Mouse (Mus musculus) heart, embryonic 16.5 days (tissue): ENCODE data around the gene Prkg2. TPM values are rescaled to one million over a fixed set of nuclear protein-coding genes. Genes with fewer than 3 reads are reported as not detected.

ENCODE experiments used
- ATAC-seq: fragments of 200-750 bp; cut with Nextera tagmentation; replicated peaks from 2 replicates; pipeline ENCODE4 v1.8.0; 2017; ENCODE audit warnings: moderate number of reproducible peaks; ENCODE audit not compliant: insufficient read depth, low FRiP score; ENCODE audit errors: extremely low read depth
- H3K27ac ChIP-seq: fragments of 300-500 bp; sonication (generic); 2 replicates; pipeline ENCODE4 v1.5.1; 2014; ENCODE audit warnings: mild to moderate bottlenecking, low read length, control low read depth, moderate library complexity
- H3K27me3 ChIP-seq: fragments of 300-500 bp; sonication (generic); 2 replicates; pipeline ENCODE4 v1.6.1; 2014; ENCODE audit warnings: low read length, mixed read lengths; ENCODE audit not compliant: control insufficient read depth, insufficient read depth
- H3K36me3 ChIP-seq: fragments of 300-500 bp; sonication (generic); 2 replicates; pipeline ENCODE4 v1.6.1; 2014; ENCODE audit not compliant: control insufficient read depth, insufficient read depth
- H3K4me1 ChIP-seq: fragments of 300-500 bp; sonication (generic); 2 replicates; pipeline ENCODE4 v1.6.1; 2014; ENCODE audit warnings: low read length, mixed read lengths; ENCODE audit not compliant: control insufficient read depth, insufficient read depth
- H3K4me2 ChIP-seq: fragments of 300-500 bp; sonication (generic); 2 replicates; pipeline ENCODE4 v1.6.1; 2014; ENCODE audit warnings: low read depth, mild to moderate bottlenecking, control low read depth, low read length
- H3K4me3 ChIP-seq: fragments of 300-500 bp; sonication (generic); 2 replicates; pipeline ENCODE4 v1.5.1; 2014; ENCODE audit warnings: mild to moderate bottlenecking, control low read depth, low read length
- H3K9ac ChIP-seq: fragments of 300-500 bp; sonication (generic); 2 replicates; pipeline ENCODE4 v1.6.1; 2014; ENCODE audit warnings: low read length, control low read depth
- H3K9me3 ChIP-seq: fragments of 300-500 bp; sonication (generic); replicated peaks from 2 replicates; pipeline ENCODE4 v1.6.1; 2016; ENCODE audit warnings: low read length; ENCODE audit not compliant: control insufficient read depth
- WGBS: fragments of 180-500 bp; shearing (Covaris S2); extraction: QIAGEN DNeasy Blood & Tissue Kit; methylation state at CpG from one replicate; pipeline ENCODE4 v1.1.7; 2014; 5-methylcytosine and 5-hydroxymethylcytosine counted together
- polyA plus RNA-seq: library from polyadenylated mRNA; unstranded; fragments of >200 nt; fragmentation: Nextera tagmentation; extraction: Ambion mirVana; gene quantifications from 2 replicates; pipeline ENCODE4 v1.2.1, GENCODE M21; 2015

The Prkg2 gene
- polyA plus RNA-seq, 1 experiment from 2014 or later: 0.26 TPM

DNA sequence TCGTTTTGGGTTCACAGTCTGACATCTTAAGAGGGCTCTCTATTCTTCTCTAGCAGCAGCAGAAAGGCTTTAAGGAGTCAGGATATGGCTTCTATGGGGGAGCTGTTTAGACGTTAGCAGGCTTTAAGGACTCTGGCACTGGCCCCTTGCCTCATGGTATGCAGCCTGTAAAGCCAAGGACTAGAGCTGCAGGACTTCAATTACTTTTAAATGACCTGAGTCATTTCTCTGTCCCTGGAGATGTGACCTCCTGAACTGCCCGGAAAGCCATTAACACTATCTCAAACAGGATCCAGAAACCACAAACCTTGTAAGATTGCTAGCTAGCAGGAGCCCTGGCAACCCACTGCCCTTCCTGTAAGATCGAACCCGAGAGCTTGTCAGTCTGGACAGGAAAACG lies 96.4 kb downstream of the Prkg2 start:
- no peak overlapping the region for H3K27ac ChIP-seq
- no peak overlapping the region for H3K4me2 ChIP-seq
- no peak overlapping the region for H3K9ac ChIP-seq
- H3K27me3 ChIP-seq: no peaks in the 10 kb centered on the region
- no peaks in the 10 kb centered on the region for H3K4me1 ChIP-seq
- H3K4me3 ChIP-seq: no peak overlapping the region
- WGBS: 21% methylated on average over 6 of the region's 6 CpGs
- no peaks in the 10 kb centered on the region for H3K36me3 ChIP-seq
- ATAC-seq: no peak
- H3K9me3 ChIP-seq: no peaks in the 10 kb centered on the region

DNA sequence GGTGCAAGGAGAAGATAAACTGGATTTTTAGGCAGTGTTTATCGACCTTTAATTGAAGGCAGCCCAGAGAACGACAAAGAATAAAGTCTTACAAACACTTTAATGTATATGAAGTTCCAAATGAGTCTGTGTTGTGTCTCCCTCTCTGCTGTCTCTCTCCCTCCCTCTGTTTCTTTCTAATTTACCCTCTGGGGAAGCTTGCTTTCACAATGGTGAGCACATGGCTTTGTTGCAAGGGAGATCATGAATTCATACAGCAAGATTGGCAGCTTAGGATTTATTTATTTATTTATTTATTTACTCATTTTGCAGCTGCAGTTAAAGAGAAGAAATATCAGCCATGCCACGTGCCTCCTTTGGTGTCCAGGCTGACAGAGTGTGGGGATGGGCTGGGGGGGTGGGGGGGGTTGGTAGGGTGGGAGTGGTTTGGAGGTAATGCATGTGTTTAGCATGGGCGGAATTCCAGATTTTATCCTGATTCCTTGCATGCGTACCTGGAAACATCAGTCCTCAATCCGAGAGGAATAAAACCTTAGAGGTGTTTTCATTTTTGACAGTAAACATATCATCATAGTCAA lies 97.4 kb downstream of the Prkg2 start:
- Histone ChIP-seq H3K9ac (no peak overlapping the region), H3K4me1 (no peaks in the 10 kb centered on the region), H3K36me3 (no peaks in the 10 kb centered on the region), H3K27me3 (no peaks in the 10 kb centered on the region), H3K9me3 (no peaks in the 10 kb centered on the region), H3K27ac (no peak overlapping the region), H3K4me3 (no peak overlapping the region), H3K4me2 (no peak overlapping the region)
- 82% methylated on average over 6 of the region's 6 CpGs for WGBS
- no peak for ATAC-seq

DNA sequence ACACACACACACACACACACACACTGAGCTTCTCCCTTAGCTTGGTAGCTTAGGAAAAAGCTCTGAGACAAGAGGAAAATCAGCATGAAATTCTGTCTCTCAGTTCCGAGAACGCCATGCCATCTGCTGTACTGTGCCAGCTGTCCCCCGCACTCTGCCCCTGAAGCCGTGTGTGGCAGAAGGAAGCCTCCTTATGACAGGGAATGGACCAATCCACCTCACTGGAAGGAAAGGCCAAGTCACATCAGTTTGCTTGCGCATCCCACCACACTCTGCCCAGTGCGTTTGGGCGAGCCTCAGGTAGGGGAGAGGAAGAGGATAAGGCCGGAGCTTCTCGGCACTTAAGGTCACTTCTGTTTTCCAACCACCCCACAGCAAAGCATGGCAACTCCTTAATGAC lies 98.0 kb downstream of the Prkg2 start:
- WGBS: 91% methylated on average over 9 of the region's 9 CpGs
- no peak overlapping the region for H3K4me3 ChIP-seq
- no peaks in the 10 kb centered on the region for H3K9me3 ChIP-seq
- no peak overlapping the region for H3K9ac ChIP-seq
- ATAC-seq: no peak
- H3K27me3 ChIP-seq: no peaks in the 10 kb centered on the region
- H3K36me3 ChIP-seq: no peaks in the 10 kb centered on the region
- H3K27ac ChIP-seq: no peak overlapping the region
- no peaks in the 10 kb centered on the region for H3K4me1 ChIP-seq
- H3K4me2 ChIP-seq: no peak overlapping the region

DNA sequence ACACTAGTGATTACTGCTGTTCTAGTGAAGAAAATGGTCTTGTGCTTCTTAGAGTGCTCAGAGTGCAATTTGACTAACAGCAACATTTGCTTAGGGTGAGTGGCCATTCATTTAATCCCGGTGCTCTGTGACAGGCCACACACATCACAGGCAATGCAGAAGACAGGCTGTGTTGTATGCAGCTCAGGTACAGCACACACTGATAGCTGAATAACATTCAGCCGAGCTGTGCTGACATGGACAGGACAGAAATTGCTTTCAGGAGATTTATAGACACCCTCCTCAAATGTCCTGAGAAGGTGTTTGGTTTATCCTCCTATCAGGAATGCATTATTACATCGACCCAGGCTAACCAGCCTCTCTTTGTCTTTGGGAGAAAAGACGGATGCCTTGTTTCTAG lies 99.3 kb downstream of the Prkg2 start:
- H3K9ac ChIP-seq: no peak overlapping the region
- ATAC-seq: no peak
- no peak overlapping the region for H3K4me3 ChIP-seq
- no peak overlapping the region for H3K27ac ChIP-seq
- H3K36me3 ChIP-seq: no peaks in the 10 kb centered on the region
- H3K4me2 ChIP-seq: no peak overlapping the region
- H3K9me3 ChIP-seq: no peaks in the 10 kb centered on the region
- no peaks in the 10 kb centered on the region for H3K4me1 ChIP-seq
- 52% methylated on average over 4 of the region's 4 CpGs for WGBS
- H3K27me3 ChIP-seq: no peaks in the 10 kb centered on the region

DNA sequence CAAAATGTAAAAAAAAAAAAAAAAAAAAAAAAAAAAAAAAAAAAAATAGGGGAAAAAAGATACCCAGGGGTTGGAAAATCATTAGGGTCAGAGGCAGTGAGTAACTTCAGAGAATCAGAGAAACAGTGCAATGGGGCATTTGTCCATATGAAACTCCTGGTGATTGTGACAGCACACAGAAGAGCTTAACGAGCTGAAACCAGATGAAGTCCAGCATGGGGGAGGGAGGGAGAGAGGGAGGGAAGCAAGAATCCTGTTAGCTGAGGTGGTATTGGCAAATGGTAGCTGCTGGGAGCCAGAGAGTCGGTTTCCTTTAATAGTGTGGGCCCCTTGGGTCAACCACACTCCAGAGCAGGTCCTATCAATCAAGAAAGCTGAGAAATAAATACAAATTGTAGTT lies 100.5 kb downstream of the Prkg2 start:
- Histone ChIP-seq H3K27me3 (no peaks in the 10 kb centered on the region), H3K9me3 (no peaks in the 10 kb centered on the region), H3K4me2 (no peak overlapping the region), H3K36me3 (no peaks in the 10 kb centered on the region), H3K9ac (no peak overlapping the region), H3K4me1 (no peaks in the 10 kb centered on the region), H3K4me3 (no peak overlapping the region), H3K27ac (no peak overlapping the region)
- ATAC-seq: no peak
- 16% methylated on average over 2 of the region's 2 CpGs for WGBS

DNA sequence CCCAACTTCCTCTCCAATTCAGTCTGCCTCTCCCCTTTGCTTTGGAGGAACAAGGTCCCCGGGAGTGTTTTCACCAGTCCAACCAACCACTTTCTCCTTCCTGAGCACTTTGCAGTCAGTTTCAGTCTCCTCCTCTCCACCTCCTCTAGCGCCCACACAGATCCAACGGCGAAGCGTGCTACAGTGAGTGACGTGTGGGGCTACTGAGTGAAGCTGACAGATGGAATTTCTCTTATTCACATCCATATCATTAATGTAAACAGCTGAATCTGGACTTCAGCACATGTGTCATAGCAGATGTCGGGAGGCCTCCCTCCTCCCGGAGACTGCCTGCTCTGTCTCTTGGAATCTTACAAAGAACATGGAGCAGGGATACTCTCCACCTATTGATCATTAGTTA lies 101.2 kb downstream of the Prkg2 start:
- no peak overlapping the region for H3K4me3 ChIP-seq
- H3K4me2 ChIP-seq: peak overlapping the region; percentile 49
- no peaks in the 10 kb centered on the region for H3K9me3 ChIP-seq
- WGBS: 31% methylated on average over 8 of the region's 8 CpGs
- no peaks in the 10 kb centered on the region for H3K27me3 ChIP-seq
- no peak overlapping the region for H3K9ac ChIP-seq
- ATAC-seq: no peak; the same call in 1 of the 2 replicates
- H3K4me1 ChIP-seq: no peaks in the 10 kb centered on the region
- H3K27ac ChIP-seq: no peak overlapping the region
- no peaks in the 10 kb centered on the region for H3K36me3 ChIP-seq

DNA sequence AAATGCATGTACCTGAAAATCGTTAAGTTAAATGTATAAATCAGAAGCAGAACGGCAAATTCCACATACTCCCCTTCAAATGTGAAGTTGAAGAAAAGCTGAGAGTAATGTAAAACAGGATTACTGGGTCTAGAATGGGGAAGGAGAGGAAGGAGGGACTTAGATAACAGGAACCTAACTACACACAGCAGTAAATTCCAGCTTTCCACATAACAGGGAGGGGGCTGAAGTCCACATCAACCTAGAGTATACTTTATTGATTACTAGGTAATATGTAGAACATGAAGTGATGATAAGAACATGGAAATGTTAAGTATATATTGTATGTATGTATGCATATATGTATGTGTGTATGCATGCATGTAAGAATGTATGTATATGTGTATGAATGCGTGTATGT lies 114.2 kb downstream of the Prkg2 start:
- ATAC-seq: no peak
- Histone ChIP-seq H3K27ac (no peak overlapping the region), H3K4me3 (no peak overlapping the region), H3K9ac (no peak overlapping the region), H3K4me2 (no peak overlapping the region), H3K27me3 (no peaks in the 10 kb centered on the region), H3K9me3 (no peaks in the 10 kb centered on the region), H3K4me1 (peaks cover under 1% of the 10 kb centered on the region; the same call in 1 of the 2 replicates), H3K36me3 (no peaks in the 10 kb centered on the region)
- 74% methylated on average over 3 of the region's 3 CpGs for WGBS

DNA sequence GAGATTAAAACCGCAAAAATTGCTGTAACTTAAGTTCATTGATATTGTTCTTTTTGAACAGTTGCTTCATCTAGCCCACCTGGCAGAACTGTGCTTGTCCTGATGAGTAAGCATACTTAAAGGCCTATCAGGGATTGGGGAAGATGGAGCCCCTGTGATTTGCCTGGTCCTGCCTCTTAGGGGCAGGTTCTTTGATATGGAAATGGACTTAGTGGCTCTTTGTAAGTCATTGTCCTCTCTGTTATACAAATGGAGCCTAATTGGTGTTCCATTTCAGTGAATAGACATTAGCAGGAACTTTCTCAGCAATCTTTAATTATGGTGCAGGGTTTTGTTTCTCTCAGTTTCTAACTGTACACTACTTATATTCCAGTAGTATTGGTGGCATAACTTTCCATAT lies 115.5 kb downstream of the Prkg2 start:
- Histone ChIP-seq H3K27ac (no peak overlapping the region), H3K36me3 (no peaks in the 10 kb centered on the region), H3K9me3 (no peaks in the 10 kb centered on the region), H3K9ac (no peak overlapping the region), H3K4me3 (no peak overlapping the region), H3K27me3 (no peaks in the 10 kb centered on the region), H3K4me1 (peaks cover 2% of the 10 kb centered on the region; the same call in 1 of the 2 replicates), H3K4me2 (no peak overlapping the region)
- ATAC-seq: no peak
- 75% methylated on average over 1 of the region's 1 CpGs for WGBS

DNA sequence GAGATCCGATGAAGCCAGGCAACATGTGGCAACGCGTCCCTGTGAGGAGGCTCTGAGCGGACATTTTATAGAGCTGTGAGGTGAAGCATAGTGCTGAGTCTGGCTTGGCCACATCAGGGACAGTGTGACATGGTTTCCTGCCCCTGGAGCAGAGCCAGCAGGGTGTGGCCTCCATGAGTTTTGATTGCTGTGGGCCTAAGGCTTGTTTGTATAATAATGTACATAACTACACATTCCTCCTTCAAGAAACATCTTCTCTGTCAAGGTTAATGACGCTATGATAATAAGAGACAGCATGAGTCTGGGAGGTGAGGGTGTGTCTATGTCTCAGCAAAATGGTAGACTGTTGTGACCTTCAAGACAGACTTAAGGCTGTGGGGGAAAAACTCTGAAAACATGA lies 118.4 kb downstream of the Prkg2 start:
- H3K4me1 ChIP-seq: peaks cover 2% of the 10 kb centered on the region; the same call in 1 of the 2 replicates
- H3K9ac ChIP-seq: no peak overlapping the region
- H3K36me3 ChIP-seq: no peaks in the 10 kb centered on the region
- H3K4me3 ChIP-seq: no peak overlapping the region
- no peak for ATAC-seq
- no peaks in the 10 kb centered on the region for H3K27me3 ChIP-seq
- H3K27ac ChIP-seq: no peak overlapping the region
- no peak overlapping the region for H3K4me2 ChIP-seq
- H3K9me3 ChIP-seq: no peaks in the 10 kb centered on the region
- 87% methylated on average over 5 of the region's 5 CpGs for WGBS
